Mouse (Mus musculus) liver, embryonic 16.5 days (tissue): Measurements from ENCODE around the gene Hdhd3. TPM values are rescaled to one million over a fixed set of nuclear protein-coding genes. Genes with fewer than 3 reads are reported as not detected.

Experiments
- polyA plus RNA-seq: library from polyadenylated mRNA; unstranded; fragments of >200 nt; fragmentation: Nextera tagmentation; extraction: Ambion mirVana; gene quantifications from 2 replicates; pipeline ENCODE4 v1.2.1, GENCODE M21; 2015

The Hdhd3 gene
- polyA plus RNA-seq, 1 experiment from 2014 or later: 9.5 TPM

Other genes with a start within 250 kb of the Hdhd3 start
- 9.7 and 10.7 TPM in 2 replicates for gene Slc31a2, start 240.9 kb downstream of the Hdhd3 start, polyA plus RNA-seq
- 14.5 and 15.9 TPM in 2 replicates for gene Fkbp15, start 142.9 kb downstream of the Hdhd3 start, polyA plus RNA-seq
- gene Slc31a1, start 142.7 kb downstream of the Hdhd3 start, polyA plus RNA-seq: 60.4 and 63.7 TPM in 2 replicates
- 52.4 and 55.5 TPM in 2 replicates for gene Cdc26, start 94.8 kb downstream of the Hdhd3 start, polyA plus RNA-seq
- 8.4 and 9.8 TPM in 2 replicates for gene Prpf4, start 94.7 kb downstream of the Hdhd3 start, polyA plus RNA-seq
- gene Rnf183, start 68.2 kb downstream of the Hdhd3 start, polyA plus RNA-seq: not detected in 2 replicates
- gene Wdr31, start 32.6 kb downstream of the Hdhd3 start, polyA plus RNA-seq: 0.48 and 0.70 TPM in 2 replicates
- 0.15 and 0.27 TPM in 2 replicates for gene Bspry, start 23.4 kb downstream of the Hdhd3 start, polyA plus RNA-seq
- 516 and 530 TPM in 2 replicates for gene Alad, start 16.5 kb upstream of the Hdhd3 start, polyA plus RNA-seq
- gene Pole3, start 21.6 kb upstream of the Hdhd3 start, polyA plus RNA-seq: 44.8 and 48.9 TPM in 2 replicates
- 0.06 TPM in 2 replicates for gene 4933430I17Rik, start 21.9 kb upstream of the Hdhd3 start, polyA plus RNA-seq
- 5.5 and 7.0 TPM in 2 replicates for gene Rgs3, start 56.4 kb upstream of the Hdhd3 start, polyA plus RNA-seq